Mouse (Mus musculus) myocyte (in vitro differentiated cells): Measurements from ENCODE around the gene Rfx7. TPM values are rescaled to one million over a fixed set of nuclear protein-coding genes. Genes with fewer than 3 reads are reported as not detected.

Source experiments
- H3K27me3 ChIP-seq: one replicate; pipeline ENCODE4 v1.6.1; 2011; ENCODE audit not compliant: control insufficient read depth, insufficient read depth, insufficient read length
- H3K36me3 ChIP-seq: one replicate; pipeline ENCODE4 v1.6.1; 2011; ENCODE audit not compliant: control insufficient read depth, insufficient read depth
- H3K4me2 ChIP-seq: one replicate; pipeline ENCODE4 v1.6.1; 2011; ENCODE audit warnings: low read depth, control low read depth
- H3K4me3 ChIP-seq: one replicate; pipeline ENCODE4 v1.5.1; 2011; ENCODE audit warnings: mild to moderate bottlenecking, control low read depth, moderate library complexity
- H3K79me2 ChIP-seq: one replicate; pipeline ENCODE4 v1.6.1; 2011; ENCODE audit not compliant: control insufficient read depth, insufficient read depth
- H3ac ChIP-seq: one replicate; pipeline ENCODE4 v1.6.1; 2011; ENCODE audit not compliant: control insufficient read depth, insufficient read length
- CEBPB ChIP-seq: IDR thresholded peaks from 2 replicates; pipeline ENCODE4 v1.6.1; 2011; ENCODE audit warnings: mild to moderate bottlenecking, moderate library complexity; ENCODE audit not compliant: poor library complexity, insufficient read depth, severe bottlenecking
- E2F4 ChIP-seq: IDR thresholded peaks from one replicate; pipeline ENCODE4 v1.6.1; 2011; ENCODE audit warnings: mild to moderate bottlenecking, control low read depth, moderate library complexity; ENCODE audit not compliant: insufficient read depth
- MAX ChIP-seq: IDR thresholded peaks from one replicate; pipeline ENCODE4 v1.6.1; 2011; ENCODE audit warnings: low read depth, mild to moderate bottlenecking, control low read depth
- MYOD1 ChIP-seq, 3 experiments: IDR thresholded peaks; one replicate each; pipeline ENCODE4 v1.6.1; 2011; ENCODE audit warnings: control low read depth in 2 of 3, low read depth in 2 of 3, mild to moderate bottlenecking in 2 of 3, moderate library complexity in 1 of 3; ENCODE audit not compliant: insufficient read length in 2 of 3, control insufficient read depth in 1 of 3
- MYOG ChIP-seq, 3 experiments: IDR thresholded peaks; one replicate each; pipeline ENCODE4 v1.6.1; 2011; ENCODE audit warnings: control low read depth in 2 of 3, low read depth in 2 of 3, mild to moderate bottlenecking in 2 of 3; ENCODE audit not compliant: insufficient read length in 2 of 3, control insufficient read depth in 1 of 3, insufficient read depth in 1 of 3
- POLR2A ChIP-seq: IDR thresholded peaks from one replicate; pipeline ENCODE4 v1.6.1; 2011; ENCODE audit warnings: low read depth, mild to moderate bottlenecking, control low read depth, moderate library complexity; ENCODE audit not compliant: insufficient read length
- POLR2AphosphoS2 ChIP-seq: IDR thresholded peaks from one replicate; pipeline ENCODE4 v1.6.1; 2011; ENCODE audit warnings: low read depth, control low read depth; ENCODE audit not compliant: insufficient read length
- REST ChIP-seq: IDR thresholded peaks from one replicate; pipeline ENCODE4 v1.6.1; 2011; ENCODE audit warnings: mild to moderate bottlenecking, control low read depth, moderate library complexity; ENCODE audit not compliant: insufficient read depth, insufficient read length
- SRF ChIP-seq: IDR thresholded peaks from one replicate; pipeline ENCODE4 v1.6.1; 2011; ENCODE audit warnings: low read depth; ENCODE audit not compliant: control insufficient read depth, insufficient read length
- TCF12 ChIP-seq: IDR thresholded peaks from one replicate; pipeline ENCODE4 v1.6.1; 2011; ENCODE audit warnings: mild to moderate bottlenecking, control low read depth; ENCODE audit not compliant: poor library complexity, insufficient read depth, severe bottlenecking
- TCF3 ChIP-seq: IDR thresholded peaks from one replicate; pipeline ENCODE4 v1.6.1; 2011; ENCODE audit warnings: low read depth, control low read depth; ENCODE audit not compliant: insufficient read length
- USF1 ChIP-seq: IDR thresholded peaks from one replicate; pipeline ENCODE4 v1.6.1; 2011; ENCODE audit warnings: low read depth, mild to moderate bottlenecking, control low read depth, moderate library complexity
- polyA plus RNA-seq: library from polyadenylated mRNA; unstranded; fragments of >200 nt; fragmentation: generic; extraction: Trizol; gene quantifications from one replicate; pipeline ENCODE4 v1.2.1, GENCODE M21; 2012; ENCODE audit warnings: missing spikeins

Gene Rfx7
- polyA plus RNA-seq, 1 experiment = 3.7 TPM

DNA sequence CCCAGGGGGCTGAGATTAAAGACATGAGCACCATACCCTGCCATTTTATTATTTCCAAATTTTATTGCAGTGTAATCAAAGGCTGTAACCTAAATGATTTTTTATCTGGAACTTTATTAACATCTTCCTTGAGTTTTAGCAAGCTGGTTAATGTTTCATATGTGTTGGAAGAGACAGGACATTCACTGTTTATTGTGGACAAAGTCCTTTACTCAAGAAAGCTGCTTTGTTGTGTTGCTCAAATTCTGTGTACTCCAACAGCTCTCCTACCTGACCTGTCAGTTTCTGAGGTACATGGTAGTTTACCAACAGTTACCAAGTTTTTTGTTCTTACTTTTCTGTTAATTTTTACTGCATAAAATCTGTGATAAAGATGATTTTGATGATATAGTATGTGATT is 16.7 kb upstream of the Rfx7 start:
- Histone ChIP-seq H3ac (no peak overlapping the region), H3K27me3 (no peaks in the 10 kb centered on the region), H3K4me2 (no peak overlapping the region), H3K36me3 (no peaks in the 10 kb centered on the region), H3K4me3 (no peak overlapping the region), H3K79me2 (no peaks in the 10 kb centered on the region)
- no peak for TF ChIP-seq E2F4
- TF ChIP-seq TCF12 = no peak
- no peak for TF ChIP-seq MAX
- TF ChIP-seq POLR2AphosphoS2 = no peak
- no peak for TF ChIP-seq MYOG (IDR thresholded peaks at IDR 0.05; ENCODE audit: control insufficient read depth in 1 of 3, insufficient read depth in 1 of 3, insufficient read length in 2 of 3, low read depth in 2 of 3)
- TF ChIP-seq REST = no peak
- no peak for TF ChIP-seq MYOD1 (IDR thresholded peaks at IDR 0.05; ENCODE audit: control insufficient read depth in 1 of 3, insufficient read length in 2 of 3, low read depth in 2 of 3)
- TF ChIP-seq SRF = no peak
- no peak for TF ChIP-seq CEBPB
- no peak for TF ChIP-seq TCF3
- TF ChIP-seq USF1 = no peak
- TF ChIP-seq POLR2A = no peak

DNA sequence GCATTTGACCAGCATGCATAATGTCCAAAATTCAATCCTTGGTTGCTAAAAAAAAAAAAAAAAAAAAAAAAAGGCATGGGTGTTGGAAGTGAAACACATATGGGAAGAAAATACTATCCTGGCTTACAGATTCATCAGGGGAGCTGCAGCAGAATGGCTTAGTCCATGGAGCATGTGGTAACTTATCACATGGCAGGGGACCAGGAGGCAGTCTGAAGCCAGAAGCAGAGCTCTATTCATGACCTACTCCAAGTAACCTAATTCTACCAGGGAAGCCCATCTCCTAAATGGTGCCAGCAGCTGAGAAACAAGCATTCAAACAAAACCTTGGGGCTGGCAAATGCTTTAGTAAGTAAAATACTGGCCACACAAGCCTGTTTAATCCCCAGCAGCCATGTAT is 12.8 kb upstream of the Rfx7 start:
- H3K79me2 ChIP-seq = no peaks in the 10 kb centered on the region
- TF ChIP-seq MYOD1 (IDR thresholded peaks at IDR 0.05; ENCODE audit: control insufficient read depth in 1 of 3, insufficient read length in 2 of 3, low read depth in 2 of 3) = no peak
- no peak for TF ChIP-seq TCF3
- no peak for TF ChIP-seq SRF
- TF ChIP-seq REST = no peak
- no peak for TF ChIP-seq CEBPB
- TF ChIP-seq POLR2AphosphoS2 = no peak
- TF ChIP-seq USF1 = no peak
- TF ChIP-seq MYOG (IDR thresholded peaks at IDR 0.05; ENCODE audit: control insufficient read depth in 1 of 3, insufficient read depth in 1 of 3, insufficient read length in 2 of 3, low read depth in 2 of 3) = no peak
- no peak for TF ChIP-seq E2F4
- TF ChIP-seq POLR2A = no peak
- TF ChIP-seq MAX = no peak

GRCm38 (mm10) chr9:72520849-72521248 is 11.2 kb upstream of the Rfx7 start:
- no peaks in the 10 kb centered on the region for H3K27me3 ChIP-seq
- no peak overlapping the region for H3ac ChIP-seq
- H3K79me2 ChIP-seq = no peaks in the 10 kb centered on the region
- H3K4me2 ChIP-seq = no peak overlapping the region
- H3K36me3 ChIP-seq = no peaks in the 10 kb centered on the region
- H3K4me3 ChIP-seq = no peak overlapping the region
- TF ChIP-seq MYOG (IDR thresholded peaks at IDR 0.05; ENCODE audit: control insufficient read depth in 1 of 3, insufficient read depth in 1 of 3, insufficient read length in 2 of 3, low read depth in 2 of 3) (no peak), POLR2A (no peak), USF1 (no peak), MAX (no peak), E2F4 (no peak), SRF (no peak), TCF12 (no peak), POLR2AphosphoS2 (no peak), MYOD1 (IDR thresholded peaks at IDR 0.05; ENCODE audit: control insufficient read depth in 1 of 3, insufficient read length in 2 of 3, low read depth in 2 of 3) (no peak), CEBPB (no peak)

More for the DNA sequence above, 12.8 kb upstream of the Rfx7 start:
- Histone ChIP-seq H3K4me3 (no peak overlapping the region), H3ac (no peak overlapping the region), H3K27me3 (no peaks in the 10 kb centered on the region), H3K36me3 (no peaks in the 10 kb centered on the region), H3K4me2 (no peak overlapping the region)

- TF ChIP-seq TCF12 = no peak
- TF ChIP-seq SRF = no peak
- no peak for TF ChIP-seq MYOD1 (IDR thresholded peaks at IDR 0.05; ENCODE audit: control insufficient read depth in 1 of 3, insufficient read length in 2 of 3, low read depth in 2 of 3)
- TF ChIP-seq REST = no peak
- no peak for TF ChIP-seq MYOG (IDR thresholded peaks at IDR 0.05; ENCODE audit: control insufficient read depth in 1 of 3, insufficient read depth in 1 of 3, insufficient read length in 2 of 3, low read depth in 2 of 3)
- TF ChIP-seq TCF3 = no peak
- TF ChIP-seq POLR2A = no peak
- TF ChIP-seq E2F4 = no peak
- TF ChIP-seq MAX = no peak
- no peak for TF ChIP-seq POLR2AphosphoS2
- no peak for TF ChIP-seq USF1
- no peak for TF ChIP-seq CEBPB
- Histone ChIP-seq H3K36me3 (no peaks in the 10 kb centered on the region), H3K79me2 (no peaks in the 10 kb centered on the region), H3K4me2 (no peak overlapping the region), H3K4me3 (no peak overlapping the region), H3K27me3 (no peaks in the 10 kb centered on the region), H3ac (no peak overlapping the region)
Observed at GRCm38 (mm10) chr9:72526091-72526490, 5.9 kb upstream of the Rfx7 start.
